Mouse (Mus musculus) hindbrain, embryonic 12.5 days (tissue): ENCODE data around the gene Vhl. TPM values are rescaled to one million over a fixed set of nuclear protein-coding genes. Genes with fewer than 3 reads are reported as not detected.
A peak's percentile ranks its signal among the peaks of the same experiment; 100 is the strongest.

ENCODE experiments used
- ATAC-seq: fragments of 200-750 bp; cut with Nextera tagmentation; 2 replicates; pipeline ENCODE4 v1.8.0; 2017; ENCODE audit warnings: moderate TSS enrichment; ENCODE audit not compliant: low FRiP score
- H3K27ac ChIP-seq: fragments of 300-500 bp; sonication (generic); 2 replicates; pipeline ENCODE4 v1.5.1; 2016; ENCODE audit warnings: mild to moderate bottlenecking
- H3K27me3 ChIP-seq: fragments of 300-500 bp; sonication (generic); 2 replicates; pipeline ENCODE4 v1.6.1; 2016; ENCODE audit warnings: mild to moderate bottlenecking
- H3K36me3 ChIP-seq: fragments of 300-500 bp; sonication (generic); 2 replicates; pipeline ENCODE4 v1.6.1; 2016; ENCODE audit warnings: mild to moderate bottlenecking
- H3K4me1 ChIP-seq: fragments of 300-500 bp; sonication (generic); 2 replicates; pipeline ENCODE4 v1.6.1; 2016
- H3K4me2 ChIP-seq: fragments of 300-500 bp; sonication (generic); replicated peaks from 2 replicates; pipeline ENCODE4 v1.6.1; 2016; ENCODE audit warnings: mild to moderate bottlenecking
- H3K4me3 ChIP-seq: fragments of 300-500 bp; sonication (generic); 2 replicates; pipeline ENCODE4 v1.5.1; 2016; ENCODE audit warnings: mild to moderate bottlenecking
- H3K9ac ChIP-seq: fragments of 300-500 bp; sonication (generic); 2 replicates; pipeline ENCODE4 v1.6.1; 2016; ENCODE audit warnings: mild to moderate bottlenecking, moderate library complexity
- H3K9me3 ChIP-seq: fragments of 300-500 bp; sonication (generic); replicated peaks from 2 replicates; pipeline ENCODE4 v1.6.1; 2016; ENCODE audit warnings: mild to moderate bottlenecking
- WGBS: fragments of 180-500 bp; shearing (Covaris S2); methylation state at CpG from one replicate; pipeline ENCODE4 v1.1.7; 2016; 5-methylcytosine and 5-hydroxymethylcytosine counted together
- polyA plus RNA-seq: library from polyadenylated mRNA; unstranded; fragments of >200 nt; fragmentation: Nextera tagmentation; extraction: Ambion mirVana; gene quantifications from 2 replicates; pipeline ENCODE4 v1.2.1, GENCODE M21; 2016

The Vhl gene
- 62.7 and 63.1 TPM in 2 replicates for polyA plus RNA-seq

- Histone ChIP-seq H3K4me1 (peaks cover 11% of the 10 kb centered on the region), H3K4me2 (peak within 1 kb of the TSS; percentile 64), H3K9me3 (no peaks in the 10 kb centered on the region), H3K27ac (peak within 1 kb of the TSS; percentile 89), H3K36me3 (peaks cover 13% of the 10 kb centered on the region), H3K4me3 (peak within 1 kb of the TSS; percentile 70), H3K27me3 (no peaks in the 10 kb centered on the region), H3K9ac (peak within 1 kb of the TSS; percentile 75)
- under 1% methylated on average over 76 of the region's 76 CpGs for WGBS
- peak; percentile 90 for ATAC-seq
Measured at GRCm38 (mm10) chr6:113623941-113624751, at the start of gene Vhl. Gene Vhl, plus strand, starts transcription at chr6:113623959.

DNA sequence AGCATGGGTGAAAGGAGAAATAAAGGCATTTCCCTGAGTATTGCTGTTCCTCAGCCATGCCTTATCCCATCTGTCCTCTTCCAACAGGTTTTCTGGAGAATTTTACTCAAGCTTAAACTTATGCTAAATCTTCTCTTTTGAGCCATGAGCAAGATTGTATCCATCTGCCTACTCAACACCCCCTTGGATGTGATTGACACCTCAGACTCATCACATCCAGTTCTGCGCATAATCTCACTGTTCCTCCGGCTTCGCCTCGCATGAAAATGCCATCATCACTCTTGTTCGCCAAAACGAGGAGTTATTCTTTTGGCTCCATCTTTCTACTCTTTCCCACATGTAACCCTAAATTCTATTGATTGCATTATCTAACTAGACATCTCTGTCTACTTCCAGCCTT is 47.7 kb upstream of the Vhl start:
- H3K9me3 ChIP-seq: no peaks in the 10 kb centered on the region
- peaks cover 16% of the 10 kb centered on the region; the same call in 1 of the 2 replicates for H3K36me3 ChIP-seq
- H3K27me3 ChIP-seq: no peaks in the 10 kb centered on the region
- no peak for ATAC-seq
- 96% methylated on average over 6 of the region's 6 CpGs for WGBS
- no peak overlapping the region for H3K9ac ChIP-seq
- no peak overlapping the region for H3K27ac ChIP-seq
- no peaks in the 10 kb centered on the region for H3K4me1 ChIP-seq
- H3K4me2 ChIP-seq: no peak overlapping the region
- no peak overlapping the region for H3K4me3 ChIP-seq

GRCm38 (mm10) chr6:113579306-113579705 is 44.5 kb upstream of the Vhl start:
- no peak overlapping the region for H3K4me3 ChIP-seq
- H3K4me2 ChIP-seq: no peak overlapping the region
- no peak for ATAC-seq
- 92% methylated on average over 3 of the region's 3 CpGs for WGBS
- H3K9ac ChIP-seq: no peak overlapping the region
- peaks cover 9% of the 10 kb centered on the region; the same call in 1 of the 2 replicates for H3K36me3 ChIP-seq
- no peaks in the 10 kb centered on the region for H3K4me1 ChIP-seq
- no peaks in the 10 kb centered on the region for H3K27me3 ChIP-seq
- no peaks in the 10 kb centered on the region for H3K9me3 ChIP-seq
- H3K27ac ChIP-seq: no peak overlapping the region

DNA sequence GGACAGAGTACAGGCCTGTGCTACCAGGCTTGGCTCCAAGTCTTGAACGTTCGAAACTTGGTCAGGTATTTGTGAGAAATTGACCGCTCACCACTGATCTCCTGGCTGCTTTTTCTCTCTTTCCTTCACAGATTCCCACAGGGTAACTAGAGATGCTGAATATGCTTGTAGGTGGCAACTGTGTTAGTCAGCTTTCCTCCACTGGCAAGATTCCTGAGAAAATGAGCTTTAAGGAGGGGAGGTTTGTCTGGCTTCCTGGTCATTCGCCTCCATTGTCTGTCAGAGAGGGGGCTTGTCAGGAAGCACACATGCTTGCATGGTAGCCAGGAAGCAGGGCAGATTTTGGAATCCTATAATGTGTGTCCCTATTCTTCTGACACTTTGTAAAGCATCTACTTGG is 40.7 kb upstream of the Vhl start:
- H3K4me2 ChIP-seq: no peak overlapping the region
- WGBS: 88% methylated on average over 4 of the region's 4 CpGs
- no peak overlapping the region for H3K4me3 ChIP-seq
- ATAC-seq: no peak
- no peaks in the 10 kb centered on the region for H3K4me1 ChIP-seq
- no peak overlapping the region for H3K9ac ChIP-seq
- H3K36me3 ChIP-seq: no peaks in the 10 kb centered on the region
- no peaks in the 10 kb centered on the region for H3K27me3 ChIP-seq
- no peaks in the 10 kb centered on the region for H3K9me3 ChIP-seq
- H3K27ac ChIP-seq: no peak overlapping the region

DNA sequence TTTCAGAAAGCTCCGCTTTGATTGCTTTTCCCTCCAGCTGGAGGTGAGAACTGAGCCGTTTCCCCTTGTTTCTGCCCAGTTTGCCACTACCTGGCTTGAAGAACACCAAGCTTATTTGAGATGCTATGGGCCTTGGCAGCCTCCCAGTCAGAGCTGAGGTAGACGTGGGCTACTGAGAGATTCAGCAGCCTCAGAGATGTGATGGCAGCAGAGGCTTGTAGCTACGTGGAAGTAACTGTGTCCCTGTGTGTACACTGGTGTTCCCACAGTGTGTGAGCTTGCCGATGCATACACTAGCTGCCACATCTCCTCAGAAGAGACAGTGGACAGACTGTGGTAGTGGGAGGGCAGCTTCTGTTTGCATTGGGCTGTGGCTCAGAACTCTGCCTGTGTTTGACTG is 38.7 kb upstream of the Vhl start:
- Histone ChIP-seq H3K4me3 (no peak overlapping the region), H3K9me3 (no peaks in the 10 kb centered on the region), H3K36me3 (no peaks in the 10 kb centered on the region), H3K4me2 (no peak overlapping the region), H3K4me1 (no peaks in the 10 kb centered on the region), H3K9ac (no peak overlapping the region), H3K27ac (no peak overlapping the region), H3K27me3 (no peaks in the 10 kb centered on the region)
- WGBS: 86% methylated on average over 5 of the region's 5 CpGs
- ATAC-seq: no peak

- no peak overlapping the region for H3K4me3 ChIP-seq
- H3K36me3 ChIP-seq: no peaks in the 10 kb centered on the region
- no peak overlapping the region for H3K4me2 ChIP-seq
- no peak for ATAC-seq
- WGBS: 87% methylated on average over 5 of the region's 5 CpGs
- H3K27ac ChIP-seq: no peak overlapping the region
- no peak overlapping the region for H3K9ac ChIP-seq
- H3K4me1 ChIP-seq: no peaks in the 10 kb centered on the region
- no peaks in the 10 kb centered on the region for H3K9me3 ChIP-seq
- no peaks in the 10 kb centered on the region for H3K27me3 ChIP-seq
Measured at GRCm38 (mm10) chr6:113586466-113587183, 37.1 kb upstream of the Vhl start.

DNA sequence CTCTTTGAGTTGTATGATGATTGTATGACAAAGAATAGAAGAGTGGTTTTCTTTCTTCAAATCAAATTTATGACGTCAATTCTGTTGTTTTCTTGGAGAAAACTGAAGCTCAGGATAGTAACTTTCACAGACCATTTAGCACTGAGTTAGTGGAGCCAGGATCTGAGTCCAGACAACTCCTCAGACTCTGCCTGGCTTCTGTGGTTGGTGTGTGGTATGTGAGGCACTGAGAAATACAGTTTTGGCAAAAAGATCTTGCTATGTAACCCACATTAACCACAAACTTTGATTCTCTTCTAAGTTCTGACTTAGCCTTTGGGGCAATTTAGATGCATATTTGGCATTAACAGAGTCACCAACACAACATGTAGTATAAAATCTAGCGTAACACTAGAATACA is 31.1 kb upstream of the Vhl start:
- no peaks in the 10 kb centered on the region for H3K4me1 ChIP-seq
- no peak overlapping the region for H3K4me3 ChIP-seq
- 98% methylated on average over 2 of the region's 2 CpGs for WGBS
- ATAC-seq: no peak
- H3K27me3 ChIP-seq: no peaks in the 10 kb centered on the region
- H3K27ac ChIP-seq: no peak overlapping the region
- no peaks in the 10 kb centered on the region for H3K9me3 ChIP-seq
- H3K36me3 ChIP-seq: no peaks in the 10 kb centered on the region
- H3K4me2 ChIP-seq: no peak overlapping the region
- H3K9ac ChIP-seq: no peak overlapping the region

DNA sequence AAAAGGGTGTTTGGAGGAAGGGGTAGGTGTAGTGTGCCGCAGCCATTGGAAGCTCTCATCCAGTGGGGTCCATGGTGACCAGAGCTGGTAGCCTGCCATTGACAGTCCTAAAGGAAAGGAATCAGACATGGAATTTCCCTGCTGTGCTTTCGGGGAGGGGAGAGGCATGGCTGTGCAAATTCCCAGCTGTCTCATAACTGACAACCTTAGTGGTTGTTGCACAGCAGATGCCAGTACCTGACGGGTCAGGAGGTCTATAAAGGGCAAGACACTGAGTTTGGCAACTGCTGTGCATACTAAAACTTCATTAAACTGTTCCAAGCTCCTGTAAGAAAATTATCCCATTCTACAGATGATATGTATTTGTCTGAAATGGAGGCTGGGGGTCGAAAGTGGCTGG is 25.8 kb upstream of the Vhl start:
- Histone ChIP-seq H3K4me2 (no peak overlapping the region), H3K27me3 (no peaks in the 10 kb centered on the region), H3K27ac (no peak overlapping the region), H3K9ac (no peak overlapping the region), H3K36me3 (no peaks in the 10 kb centered on the region), H3K4me1 (peaks cover 6% of the 10 kb centered on the region; the same call in 1 of the 2 replicates), H3K4me3 (no peak overlapping the region), H3K9me3 (no peaks in the 10 kb centered on the region)
- ATAC-seq: no peak
- 87% methylated on average over 4 of the region's 4 CpGs for WGBS

GRCm38 (mm10) chr6:113599833-113600232 is 23.9 kb upstream of the Vhl start:
- H3K36me3 ChIP-seq: no peaks in the 10 kb centered on the region
- H3K4me2 ChIP-seq: no peak overlapping the region
- no peak overlapping the region for H3K4me3 ChIP-seq
- H3K9ac ChIP-seq: no peak overlapping the region
- H3K4me1 ChIP-seq: peaks cover 6% of the 10 kb centered on the region; the same call in 1 of the 2 replicates
- H3K27ac ChIP-seq: no peak overlapping the region
- H3K9me3 ChIP-seq: no peaks in the 10 kb centered on the region
- no peaks in the 10 kb centered on the region for H3K27me3 ChIP-seq
- ATAC-seq: no peak
- 84% methylated on average over 5 of the region's 5 CpGs for WGBS

GRCm38 (mm10) chr6:113600543-113601139 is 23.1 kb upstream of the Vhl start, which contains the start of gene Fancd2os:
Gene Fancd2os, minus strand, starts transcription at chr6:113600715.
- no peak for ATAC-seq
- Histone ChIP-seq H3K9me3 (no peaks in the 10 kb centered on the region), H3K36me3 (no peaks in the 10 kb centered on the region), H3K4me2 (peak within 1 kb of the TSS; percentile 13; the same call in 1 of the 2 replicates), H3K27ac (no peak within 1 kb of the TSS), H3K4me1 (peaks cover 12% of the 10 kb centered on the region), H3K9ac (peak within 1 kb of the TSS; percentile 18; the same call in 1 of the 2 replicates), H3K4me3 (no peak within 1 kb of the TSS), H3K27me3 (no peaks in the 10 kb centered on the region)
- 33% methylated on average over 23 of the region's 23 CpGs for WGBS

DNA sequence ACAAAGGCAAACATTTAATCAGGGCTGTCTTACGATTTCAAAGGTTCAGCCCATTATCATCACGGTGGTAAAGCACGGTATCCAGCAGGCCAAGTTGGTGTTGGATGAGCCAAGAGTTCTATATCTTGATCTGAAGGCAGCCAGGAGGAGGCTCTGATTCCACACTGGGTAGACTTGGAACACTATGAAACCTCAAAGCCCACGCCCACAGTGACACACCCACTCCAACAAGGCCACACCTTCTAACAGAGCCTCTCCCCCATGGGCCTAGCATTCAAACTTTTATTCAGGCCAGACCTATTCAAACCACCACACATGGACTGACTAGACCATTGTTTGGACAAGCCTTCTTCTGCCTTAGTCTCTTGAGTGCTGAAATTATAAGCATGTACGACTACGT is 20.9 kb upstream of the Vhl start:
- no peak overlapping the region for H3K9ac ChIP-seq
- H3K9me3 ChIP-seq: no peaks in the 10 kb centered on the region
- H3K36me3 ChIP-seq: no peaks in the 10 kb centered on the region
- H3K4me3 ChIP-seq: no peak overlapping the region
- H3K27me3 ChIP-seq: no peaks in the 10 kb centered on the region
- no peak overlapping the region for H3K27ac ChIP-seq
- H3K4me2 ChIP-seq: no peak overlapping the region
- peaks cover 24% of the 10 kb centered on the region for H3K4me1 ChIP-seq
- 92% methylated on average over 6 of the region's 6 CpGs for WGBS
- ATAC-seq: no peak

- no peak; the same call in 1 of the 2 replicates for ATAC-seq
- Histone ChIP-seq H3K36me3 (no peaks in the 10 kb centered on the region), H3K27ac (no peak overlapping the region), H3K4me2 (peak overlapping the region; percentile 89), H3K4me3 (peak overlapping the region; percentile 93), H3K4me1 (peaks cover 24% of the 10 kb centered on the region), H3K9ac (peak overlapping the region; percentile 96; the same call in 1 of the 2 replicates), H3K9me3 (no peaks in the 10 kb centered on the region), H3K27me3 (no peaks in the 10 kb centered on the region)
- WGBS: 56% methylated on average over 12 of the region's 12 CpGs
Measured at GRCm38 (mm10) chr6:113603993-113604392, 19.8 kb upstream of the Vhl start.
